Mouse (Mus musculus) effector memory CD4-positive, alpha-beta T cell, adult 7 months (primary cell): ENCODE measurements around the gene Bub1. TPM values are rescaled to one million over a fixed set of nuclear protein-coding genes. Genes with fewer than 3 reads are reported as not detected.

Experiments
- polyA plus RNA-seq: library from polyadenylated mRNA; unstranded; fragments of 100-300 nt; shearing (Covaris generic); gene quantifications from one replicate; pipeline ENCODE4 v1.2.1, GENCODE M21; 2017

Gene Bub1
- polyA plus RNA-seq, result 0.41 TPM

DNA sequence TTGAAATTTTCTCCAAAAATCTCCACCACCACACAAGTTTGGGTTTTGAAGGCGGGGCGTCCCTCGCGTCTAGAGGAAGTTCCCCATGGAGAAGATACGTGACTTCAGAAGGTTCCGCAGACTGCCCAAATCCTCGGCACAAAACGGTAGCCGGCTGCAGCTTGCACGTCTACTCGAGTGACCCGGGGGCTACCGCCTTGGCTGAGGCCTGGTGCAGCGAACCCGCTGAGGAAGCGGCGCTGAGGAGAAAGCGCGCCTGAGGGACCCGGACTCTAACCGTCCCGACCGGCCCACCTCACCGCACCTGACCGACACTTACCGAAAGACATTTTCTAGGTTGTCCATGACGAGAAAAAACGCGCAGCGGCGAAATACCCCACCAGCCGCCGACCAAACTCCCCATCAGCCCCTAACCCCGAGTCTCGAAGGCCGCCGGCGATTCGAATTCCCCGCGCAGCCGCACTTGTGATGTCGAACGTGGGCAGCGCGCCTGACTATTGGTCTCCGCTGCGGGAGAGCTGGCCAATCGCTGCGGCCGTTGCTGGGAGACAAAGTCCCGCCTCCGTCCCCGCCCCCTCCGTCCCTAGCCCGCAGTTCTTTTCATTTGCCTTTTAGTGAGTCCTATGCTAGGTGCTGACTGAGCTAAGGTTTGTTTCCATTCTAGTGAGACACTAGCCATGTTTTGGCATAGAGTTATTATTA is at the start of gene Bub1:
TSS of gene Bub1 (minus strand) at position 465 of the 702 bp plus-strand sequence.

GRCm38 (mm10) chr2:127838576-127838975 is 6.9 kb upstream of the Bub1 start, which contains the start of gene Acoxl:
TSS of gene Acoxl (plus strand) at chr2:127838876.

GRCm38 (mm10) chr2:127791919-127792603 is 39.6 kb downstream of the Bub1 start, which contains the start of gene Mtln:
TSS of gene Mtln (minus strand) at chr2:127792488.

GRCm38 (mm10) chr2:127788440-127789116 is 43.1 kb downstream of the Bub1 start, which contains the start of gene Nphp1:
TSS of gene Nphp1 (minus strand) at chr2:127788897.

Other genes with a start within 250 kb of the Bub1 start
- gene Zfp661, start 244.8 kb downstream of the Bub1 start, polyA plus RNA-seq, result 2.9 TPM
- 89.2 TPM for gene Mrps5, start 244.6 kb downstream of the Bub1 start, polyA plus RNA-seq
- 0.35 TPM for gene Mal, start 175.2 kb downstream of the Bub1 start, polyA plus RNA-seq
- not detected for gene Mall, start 101.9 kb downstream of the Bub1 start, polyA plus RNA-seq
- 1.4 TPM for gene Nphp1, start 43.0 kb downstream of the Bub1 start, polyA plus RNA-seq
- gene Mtln, start 39.4 kb downstream of the Bub1 start, polyA plus RNA-seq, result 14.0 TPM
- 3.9 TPM for gene Acoxl, start 7.0 kb upstream of the Bub1 start, polyA plus RNA-seq